Mouse (Mus musculus) E14TG2a.4 (cell line): ENCODE data around the gene Fam126a.

Source experiments
- CTCF ChIP-seq: conservative IDR thresholded peaks from 2 replicates; pipeline ENCODE4 v1.5.1; 2014; ENCODE audit warnings: low read length
- POU5F1 ChIP-seq: IDR thresholded peaks from 2 replicates; pipeline ENCODE4 v1.6.1; 2014; ENCODE audit warnings: low read length, borderline replicate concordance

GRCm38 (mm10) chr5:24034970-24035369 is 4.5 kb upstream of the Fam126a start:
- TF ChIP-seq CTCF (no peak), POU5F1 (no peak)
